Mouse (Mus musculus) urinary bladder, postnatal 10 days (tissue): ENCODE results near the gene Zfp385a.

ENCODE experiments used
- DNase-seq: peaks from one replicate; pipeline ENCODE4 v3.0.0; 2022; ENCODE audit warnings: low spot score

Gene Zfp385a

GRCm38 (mm10) chr15:103308056-103308875 is 31.6 kb downstream of the Zfp385a start:
- no peak for DNase-seq

GRCm38 (mm10) chr15:103307125-103307524 is 32.8 kb downstream of the Zfp385a start:
- peak; percentile 76 for DNase-seq

- DNase-seq: no peak
Measured at GRCm38 (mm10) chr15:103305792-103306645, 33.9 kb downstream of the Zfp385a start.

GRCm38 (mm10) chr15:103305070-103305678 is 34.7 kb downstream of the Zfp385a start:
- DNase-seq: peak; percentile 79

GRCm38 (mm10) chr15:103304616-103304969 is 35.3 kb downstream of the Zfp385a start:
- no peak for DNase-seq

- no peak for DNase-seq
Measured at GRCm38 (mm10) chr15:103303916-103304615, 35.8 kb downstream of the Zfp385a start.

GRCm38 (mm10) chr15:103302341-103303021 is 37.4 kb downstream of the Zfp385a start:
- no peak for DNase-seq

GRCm38 (mm10) chr15:103301547-103302340 is 38.1 kb downstream of the Zfp385a start:
- DNase-seq: no peak

GRCm38 (mm10) chr15:103301046-103301445 is 38.8 kb downstream of the Zfp385a start:
- no peak for DNase-seq

GRCm38 (mm10) chr15:103300560-103300959 is 39.3 kb downstream of the Zfp385a start:
- no peak for DNase-seq

- DNase-seq: no peak
Measured at GRCm38 (mm10) chr15:103300067-103300471, 39.8 kb downstream of the Zfp385a start.

GRCm38 (mm10) chr15:103299644-103300043 is 40.2 kb downstream of the Zfp385a start:
- no peak for DNase-seq

- DNase-seq: no peak
Measured at GRCm38 (mm10) chr15:103298861-103299616, 40.9 kb downstream of the Zfp385a start.

- DNase-seq: no peak
Measured at GRCm38 (mm10) chr15:103298026-103298425, 41.9 kb downstream of the Zfp385a start.

GRCm38 (mm10) chr15:103297313-103297712 is 42.6 kb downstream of the Zfp385a start:
- DNase-seq: no peak

GRCm38 (mm10) chr15:103295851-103296250 is 44.0 kb downstream of the Zfp385a start:
- no peak for DNase-seq

GRCm38 (mm10) chr15:103294649-103295048 is 45.2 kb downstream of the Zfp385a start:
- no peak for DNase-seq

- DNase-seq: no peak
Measured at GRCm38 (mm10) chr15:103293375-103293774, 46.5 kb downstream of the Zfp385a start.

- no peak for DNase-seq
Measured at GRCm38 (mm10) chr15:103292673-103293345, 47.1 kb downstream of the Zfp385a start.
